Mouse (Mus musculus): ENCODE results near the gene Neo1. TPM values are rescaled to one million over a fixed set of nuclear protein-coding genes. Genes with fewer than 3 reads are reported as not detected.

Gene Neo1
- polyA plus RNA-seq, 1 experiment from 2014 or later = 54.6 TPM

GRCm38 (mm10) chr9:59060026-59060605, 23.9 kb upstream of the Neo1 start:
- no peaks in the 10 kb centered on the region for H3K9me3 ChIP-seq (ENCODE audit: control insufficient read depth, low read depth, low read length)
- H3K4me1 ChIP-seq (ENCODE audit: control insufficient read depth, insufficient read depth, low read length) = no peaks in the 10 kb centered on the region
- H3K4me2 ChIP-seq (replicated peaks; ENCODE audit: low read depth, low read length) = no peak overlapping the region
- ATAC-seq (ENCODE audit: insufficient number of reproducible peaks, insufficient read depth, low FRiP score, low read depth) = no peak
- H3K9ac ChIP-seq (replicated peaks; ENCODE audit: low read depth, low read length) = no peak overlapping the region
- H3K27me3 ChIP-seq (ENCODE audit: control insufficient read depth, insufficient read depth, low read length) = no peaks in the 10 kb centered on the region
- H3K27ac ChIP-seq (ENCODE audit: low read length) = no peak overlapping the region
- WGBS = 78% methylated on average over 9 of the region's 9 CpGs
- H3K4me3 ChIP-seq (ENCODE audit: low read depth, low read length) = no peak overlapping the region
- no peaks in the 10 kb centered on the region for H3K36me3 ChIP-seq (ENCODE audit: control insufficient read depth, insufficient read depth, low read length)

GRCm38 (mm10) chr9:59059158-59059557, 22.9 kb upstream of the Neo1 start:
- Histone ChIP-seq H3K4me2 (replicated peaks; ENCODE audit: low read depth, low read length) (no peak overlapping the region), H3K9ac (replicated peaks; ENCODE audit: low read depth, low read length) (no peak overlapping the region), H3K4me1 (ENCODE audit: control insufficient read depth, insufficient read depth, low read length) (no peaks in the 10 kb centered on the region), H3K27me3 (ENCODE audit: control insufficient read depth, insufficient read depth, low read length) (no peaks in the 10 kb centered on the region), H3K4me3 (ENCODE audit: low read depth, low read length) (no peak overlapping the region), H3K36me3 (ENCODE audit: control insufficient read depth, insufficient read depth, low read length) (no peaks in the 10 kb centered on the region), H3K9me3 (ENCODE audit: control insufficient read depth, low read depth, low read length) (no peaks in the 10 kb centered on the region), H3K27ac (ENCODE audit: low read length) (no peak overlapping the region)
- ATAC-seq (ENCODE audit: insufficient number of reproducible peaks, insufficient read depth, low FRiP score, low read depth) = no peak
- 92% methylated on average over 6 of the region's 6 CpGs for WGBS

DNA sequence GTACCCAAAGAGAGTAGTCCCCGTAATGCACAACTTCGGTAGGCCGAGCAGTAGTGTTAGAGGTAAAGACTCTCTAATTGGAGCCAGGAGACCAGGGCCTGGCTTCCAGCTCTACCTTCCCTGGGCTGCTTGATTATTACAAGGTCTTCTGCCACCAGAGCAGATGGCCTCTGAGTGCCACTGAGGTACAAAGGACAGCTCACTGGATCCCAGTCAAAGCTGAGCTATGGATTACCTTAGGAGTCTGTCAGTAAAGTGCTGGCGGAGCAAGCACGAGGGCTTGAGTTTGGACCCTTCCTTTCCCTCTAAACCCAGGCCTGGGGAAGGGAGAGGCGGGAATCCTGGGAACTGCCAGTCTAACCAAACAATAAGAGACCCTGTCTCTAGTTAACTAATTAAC, 21.8 kb upstream of the Neo1 start:
- Histone ChIP-seq H3K27me3 (ENCODE audit: control insufficient read depth, insufficient read depth, low read length) (no peaks in the 10 kb centered on the region), H3K9me3 (ENCODE audit: control insufficient read depth, low read depth, low read length) (no peaks in the 10 kb centered on the region), H3K4me3 (ENCODE audit: low read depth, low read length) (no peak overlapping the region), H3K4me2 (replicated peaks; ENCODE audit: low read depth, low read length) (no peak overlapping the region), H3K9ac (replicated peaks; ENCODE audit: low read depth, low read length) (no peak overlapping the region), H3K27ac (ENCODE audit: low read length) (no peak overlapping the region), H3K36me3 (ENCODE audit: control insufficient read depth, insufficient read depth, low read length) (no peaks in the 10 kb centered on the region), H3K4me1 (ENCODE audit: control insufficient read depth, insufficient read depth, low read length) (no peaks in the 10 kb centered on the region)
- 86% methylated on average over 6 of the region's 6 CpGs for WGBS
- no peak for ATAC-seq (ENCODE audit: insufficient number of reproducible peaks, insufficient read depth, low FRiP score, low read depth)

- Histone ChIP-seq H3K4me2 (replicated peaks; ENCODE audit: low read depth, low read length) (no peak overlapping the region), H3K36me3 (ENCODE audit: control insufficient read depth, insufficient read depth, low read length) (no peaks in the 10 kb centered on the region), H3K9me3 (ENCODE audit: control insufficient read depth, low read depth, low read length) (no peaks in the 10 kb centered on the region), H3K4me1 (ENCODE audit: control insufficient read depth, insufficient read depth, low read length) (no peaks in the 10 kb centered on the region), H3K9ac (replicated peaks; ENCODE audit: low read depth, low read length) (no peak overlapping the region), H3K4me3 (ENCODE audit: low read depth, low read length) (no peak overlapping the region), H3K27me3 (ENCODE audit: control insufficient read depth, insufficient read depth, low read length) (no peaks in the 10 kb centered on the region), H3K27ac (ENCODE audit: low read length) (no peak overlapping the region)
- 71% methylated on average over 8 of the region's 8 CpGs for WGBS
- no peak for ATAC-seq (ENCODE audit: insufficient number of reproducible peaks, insufficient read depth, low FRiP score, low read depth)
These were observed 20.0 kb upstream of the Neo1 start for GRCm38 (mm10) chr9:59056281-59056680.

DNA sequence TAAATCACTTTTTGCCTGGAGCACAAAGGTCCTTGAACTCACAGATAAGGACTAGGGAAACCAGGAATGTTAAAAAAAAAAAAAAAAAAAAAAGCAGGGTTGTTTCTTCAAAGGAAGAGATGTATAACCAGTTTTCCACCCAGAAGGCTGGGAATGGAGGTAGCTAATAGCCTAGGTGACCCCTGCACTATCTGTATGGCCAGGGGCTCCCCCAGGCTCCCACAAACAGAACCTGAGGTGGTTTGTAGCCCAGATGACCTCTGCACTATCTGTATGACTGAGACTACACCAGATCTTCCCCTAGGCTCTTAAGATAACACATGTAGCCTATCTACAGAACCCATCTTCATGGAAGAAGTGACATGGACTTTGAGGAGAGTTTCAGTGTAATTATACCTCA, 5.6 kb upstream of the Neo1 start:
- no peak overlapping the region for H3K9ac ChIP-seq (replicated peaks; ENCODE audit: low read depth, low read length)
- no peaks in the 10 kb centered on the region for H3K27me3 ChIP-seq (ENCODE audit: control insufficient read depth, insufficient read depth, low read length)
- H3K4me2 ChIP-seq (replicated peaks; ENCODE audit: low read depth, low read length) = no peak overlapping the region
- no peaks in the 10 kb centered on the region for H3K36me3 ChIP-seq (ENCODE audit: control insufficient read depth, insufficient read depth, low read length)
- ATAC-seq (ENCODE audit: insufficient number of reproducible peaks, insufficient read depth, low FRiP score, low read depth) = no peak
- H3K4me3 ChIP-seq (ENCODE audit: low read depth, low read length) = no peak overlapping the region
- H3K9me3 ChIP-seq (ENCODE audit: control insufficient read depth, low read depth, low read length) = no peaks in the 10 kb centered on the region
- H3K27ac ChIP-seq (ENCODE audit: low read length) = no peak overlapping the region
- no peaks in the 10 kb centered on the region for H3K4me1 ChIP-seq (ENCODE audit: control insufficient read depth, insufficient read depth, low read length)

- under 1% methylated on average over 56 of the region's 56 CpGs for WGBS
- Histone ChIP-seq H3K36me3 (ENCODE audit: control insufficient read depth, insufficient read depth, low read length) (no peaks in the 10 kb centered on the region), H3K4me2 (replicated peaks; ENCODE audit: low read depth, low read length) (peak overlapping the region; percentile 79), H3K9ac (replicated peaks; ENCODE audit: low read depth, low read length) (peak overlapping the region; percentile 96), H3K4me3 (ENCODE audit: low read depth, low read length) (peak overlapping the region; percentile 97), H3K4me1 (ENCODE audit: control insufficient read depth, insufficient read depth, low read length) (peaks cover 10% of the 10 kb centered on the region), H3K9me3 (ENCODE audit: control insufficient read depth, low read depth, low read length) (no peaks in the 10 kb centered on the region), H3K27me3 (ENCODE audit: control insufficient read depth, insufficient read depth, low read length) (no peaks in the 10 kb centered on the region), H3K27ac (ENCODE audit: low read length) (peak overlapping the region; percentile 100)
- ATAC-seq (ENCODE audit: insufficient number of reproducible peaks, insufficient read depth, low FRiP score, low read depth) = peak; percentile 28; the same call in 1 of the 2 replicates
These were observed 596 bp upstream of the Neo1 start for GRCm38 (mm10) chr9:59036732-59037341.

GRCm38 (mm10) chr9:59035342-59036158, 691 bp downstream of the Neo1 start:
- H3K4me3 ChIP-seq (ENCODE audit: low read depth, low read length) = peak overlapping the region; percentile 97
- H3K9me3 ChIP-seq (ENCODE audit: control insufficient read depth, low read depth, low read length) = no peaks in the 10 kb centered on the region
- peak overlapping the region; percentile 100 for H3K27ac ChIP-seq (ENCODE audit: low read length)
- peak overlapping the region; percentile 79 for H3K4me2 ChIP-seq (replicated peaks; ENCODE audit: low read depth, low read length)
- H3K9ac ChIP-seq (replicated peaks; ENCODE audit: low read depth, low read length) = peak overlapping the region; percentile 96
- peak; percentile 26; the same call in 1 of the 2 replicates for ATAC-seq (ENCODE audit: insufficient number of reproducible peaks, insufficient read depth, low FRiP score, low read depth)
- no peaks in the 10 kb centered on the region for H3K36me3 ChIP-seq (ENCODE audit: control insufficient read depth, insufficient read depth, low read length)
- under 1% methylated on average over 61 of the region's 63 CpGs for WGBS
- H3K4me1 ChIP-seq (ENCODE audit: control insufficient read depth, insufficient read depth, low read length) = peaks cover 10% of the 10 kb centered on the region
- no peaks in the 10 kb centered on the region for H3K27me3 ChIP-seq (ENCODE audit: control insufficient read depth, insufficient read depth, low read length)

DNA sequence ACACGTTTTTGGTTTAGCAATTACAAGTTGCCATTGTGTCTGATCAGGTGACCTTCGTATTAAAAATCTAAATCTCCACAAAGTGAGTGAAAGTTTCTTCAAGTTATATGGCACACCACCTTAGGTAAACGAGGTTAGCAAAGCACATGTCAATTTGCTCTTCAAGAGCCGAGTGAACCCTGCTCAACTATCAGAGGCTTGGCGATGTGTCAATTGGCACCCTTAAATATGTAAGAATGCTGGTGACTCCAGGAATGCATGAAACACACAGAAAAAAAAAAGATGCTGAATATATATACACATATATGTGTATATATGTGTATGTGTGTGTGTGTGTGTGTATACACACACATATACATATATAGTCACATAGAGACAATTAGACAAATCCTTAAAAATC, 1.4 kb downstream of the Neo1 start:
- Histone ChIP-seq H3K27ac (ENCODE audit: low read length) (no peak overlapping the region), H3K4me3 (ENCODE audit: low read depth, low read length) (peak overlapping the region; percentile 97), H3K9ac (replicated peaks; ENCODE audit: low read depth, low read length) (no peak overlapping the region), H3K4me1 (ENCODE audit: control insufficient read depth, insufficient read depth, low read length) (peaks cover 10% of the 10 kb centered on the region), H3K4me2 (replicated peaks; ENCODE audit: low read depth, low read length) (peak overlapping the region; percentile 79), H3K27me3 (ENCODE audit: control insufficient read depth, insufficient read depth, low read length) (no peaks in the 10 kb centered on the region), H3K9me3 (ENCODE audit: control insufficient read depth, low read depth, low read length) (no peaks in the 10 kb centered on the region), H3K36me3 (ENCODE audit: control insufficient read depth, insufficient read depth, low read length) (no peaks in the 10 kb centered on the region)
- WGBS = 21% methylated on average over 5 of the region's 5 CpGs
- ATAC-seq (ENCODE audit: insufficient number of reproducible peaks, insufficient read depth, low FRiP score, low read depth) = no peak

Measured in stomach, embryonic 14.5 days (tissue).